Mouse (Mus musculus) midbrain, postnatal 0 days (tissue): ENCODE measurements around the gene Chmp5. TPM values are rescaled to one million over a fixed set of nuclear protein-coding genes. Genes with fewer than 3 reads are reported as not detected.

Source experiments
- ATAC-seq: fragments of 200-750 bp; cut with Nextera tagmentation; 2 replicates; pipeline ENCODE4 v1.8.0; 2017; ENCODE audit warnings: moderate number of reproducible peaks, mild to moderate bottlenecking, moderate TSS enrichment, moderate library complexity; ENCODE audit not compliant: low FRiP score
- DNase-seq: peaks from one replicate; pipeline ENCODE4 v3.0.0-alpha.2; 2015; ENCODE audit warnings: low spot score
- H3K27ac ChIP-seq: fragments of 300-500 bp; sonication (generic); 2 replicates; pipeline ENCODE4 v1.5.1; 2014; ENCODE audit warnings: low read depth, mild to moderate bottlenecking, low read length, mixed read lengths
- H3K27me3 ChIP-seq: fragments of 300-500 bp; sonication (generic); 2 replicates; pipeline ENCODE4 v1.6.1; 2014; ENCODE audit warnings: low read length, control low read depth, mixed read lengths; ENCODE audit not compliant: insufficient read depth
- H3K36me3 ChIP-seq: fragments of 300-500 bp; sonication (generic); 2 replicates; pipeline ENCODE4 v1.6.1; 2014; ENCODE audit warnings: low read length, control low read depth, mixed read lengths; ENCODE audit not compliant: insufficient read depth
- H3K4me1 ChIP-seq: fragments of 300-500 bp; sonication (generic); 2 replicates; pipeline ENCODE4 v1.6.1; 2014; ENCODE audit warnings: mild to moderate bottlenecking, control low read depth, antibody characterized with exemption, low read length, mixed read lengths; ENCODE audit not compliant: insufficient read depth
- H3K4me2 ChIP-seq: fragments of 300-500 bp; sonication (generic); 2 replicates; pipeline ENCODE4 v1.6.1; 2014; ENCODE audit warnings: low read depth, mild to moderate bottlenecking, low read length, mixed read lengths; ENCODE audit not compliant: poor library complexity, severe bottlenecking
- H3K4me3 ChIP-seq: fragments of 300-500 bp; sonication (generic); 2 replicates; pipeline ENCODE4 v1.5.1; 2014; ENCODE audit warnings: low read depth, mild to moderate bottlenecking, low read length, moderate library complexity
- H3K9ac ChIP-seq: fragments of 300-500 bp; sonication (generic); replicated peaks from 2 replicates; pipeline ENCODE4 v1.6.1; 2014; ENCODE audit warnings: mild to moderate bottlenecking, low read length, moderate library complexity, mixed read lengths; ENCODE audit not compliant: poor library complexity, severe bottlenecking
- H3K9me3 ChIP-seq: fragments of 300-500 bp; sonication (generic); 2 replicates; pipeline ENCODE4 v1.6.1; 2016; ENCODE audit warnings: low read length, control low read depth
- CTCF ChIP-seq: IDR thresholded peaks from 2 replicates; pipeline ENCODE4 v1.5.1; 2016; ENCODE audit warnings: antibody characterized with exemption, mild to moderate bottlenecking
- WGBS: fragments of 180-500 bp; shearing (Covaris S2); extraction: QIAGEN DNeasy Blood & Tissue Kit; methylation state at CpG from one replicate; pipeline ENCODE4 v1.1.7; 2014; 5-methylcytosine and 5-hydroxymethylcytosine counted together
- polyA plus RNA-seq: library from polyadenylated mRNA; unstranded; fragments of >200 nt; fragmentation: Nextera tagmentation; extraction: Ambion mirVana; gene quantifications from 2 replicates; pipeline ENCODE4 v1.2.1, GENCODE M21; 2015
- total RNA-seq: library from RNA; depleted of rRNA; stranded (reverse); fragments of >200 nt; gene quantifications from 2 replicates; pipeline ENCODE4 v1.2.3, GENCODE M21; 2014

Chmp5 gene
- total and polyA plus RNA-seq, 2 experiments from 2014 or later, result 66.9 to 131 TPM

- Histone ChIP-seq H3K27ac (no peak overlapping the region), H3K9ac (no peak overlapping the region), H3K4me1 (no peaks in the 10 kb centered on the region), H3K27me3 (no peaks in the 10 kb centered on the region), H3K9me3 (no peaks in the 10 kb centered on the region), H3K4me3 (no peak overlapping the region), H3K36me3 (peaks cover 62% of the 10 kb centered on the region), H3K4me2 (no peak overlapping the region)
- ATAC-seq (no peak), DNase-seq (no peak)
- TF ChIP-seq CTCF, result no peak
- WGBS, result 94% methylated on average over 6 of the region's 6 CpGs
These were observed 7.7 kb downstream of the Chmp5 start for GRCm38 (mm10) chr4:40955942-40956341.

- DNase-seq (no peak), ATAC-seq (no peak)
- Histone ChIP-seq H3K27me3 (no peaks in the 10 kb centered on the region), H3K4me2 (no peak overlapping the region), H3K27ac (no peak overlapping the region), H3K9ac (no peak overlapping the region), H3K9me3 (no peaks in the 10 kb centered on the region), H3K36me3 (peaks cover 62% of the 10 kb centered on the region), H3K4me3 (no peak overlapping the region), H3K4me1 (no peaks in the 10 kb centered on the region)
- no peak for TF ChIP-seq CTCF
- 91% methylated on average over 3 of the region's 3 CpGs for WGBS
These were observed 15.3 kb downstream of the Chmp5 start for GRCm38 (mm10) chr4:40963536-40963935.

GRCm38 (mm10) chr4:40969161-40969560, 21.0 kb downstream of the Chmp5 start:
- H3K27ac ChIP-seq, result no peak overlapping the region
- peaks cover 22% of the 10 kb centered on the region for H3K36me3 ChIP-seq
- no peak for TF ChIP-seq CTCF
- no peaks in the 10 kb centered on the region for H3K27me3 ChIP-seq
- H3K9ac ChIP-seq, result no peak overlapping the region
- ATAC-seq (no peak), DNase-seq (no peak)
- no peak overlapping the region for H3K4me2 ChIP-seq
- WGBS, result 83% methylated on average over 4 of the region's 4 CpGs
- no peaks in the 10 kb centered on the region for H3K9me3 ChIP-seq
- peaks cover 9% of the 10 kb centered on the region; the same call in 1 of the 2 replicates for H3K4me1 ChIP-seq
- no peak overlapping the region for H3K4me3 ChIP-seq

GRCm38 (mm10) chr4:40969781-40970591, 21.8 kb downstream of the Chmp5 start:
- Histone ChIP-seq H3K4me1 (peaks cover 9% of the 10 kb centered on the region; the same call in 1 of the 2 replicates), H3K4me2 (peak overlapping the region; percentile 75), H3K27ac (peak overlapping the region; percentile 87), H3K4me3 (peak overlapping the region; percentile 73), H3K9ac (peak overlapping the region; percentile 80), H3K9me3 (no peaks in the 10 kb centered on the region), H3K36me3 (peaks cover 18% of the 10 kb centered on the region), H3K27me3 (no peaks in the 10 kb centered on the region)
- ATAC-seq (peak; percentile 43; the same call in 1 of the 2 replicates), DNase-seq (peak; percentile 32)
- 12% methylated on average over 13 of the region's 13 CpGs for WGBS
- TF ChIP-seq CTCF, result no peak

GRCm38 (mm10) chr4:40970592-40970841, 22.3 kb downstream of the Chmp5 start:
- Histone ChIP-seq H3K9ac (peak overlapping the region; percentile 80), H3K4me1 (peaks cover 9% of the 10 kb centered on the region; the same call in 1 of the 2 replicates), H3K9me3 (no peaks in the 10 kb centered on the region), H3K36me3 (peaks cover 15% of the 10 kb centered on the region), H3K27me3 (no peaks in the 10 kb centered on the region), H3K27ac (peak overlapping the region; percentile 87), H3K4me2 (peak overlapping the region; percentile 75), H3K4me3 (peak overlapping the region; percentile 73)
- ATAC-seq (peak; percentile 63), DNase-seq (no peak)
- WGBS, result under 1% methylated on average over 15 of the region's 16 CpGs
- no peak for TF ChIP-seq CTCF

- H3K36me3 ChIP-seq, result peaks cover 14% of the 10 kb centered on the region
- peak within 1 kb of the TSS; percentile 73 for H3K4me3 ChIP-seq
These were observed 22.9 kb downstream of the Chmp5 start, which contains the start of gene Nfx1 for GRCm38 (mm10) chr4:40970842-40971701. Gene Nfx1 (plus strand): TSS chr4:40970906.

More at GRCm38 (mm10) chr4:40970842-40971701, 22.9 kb downstream of the Chmp5 start, which contains the start of gene Nfx1:
- H3K4me1 ChIP-seq, result peaks cover 9% of the 10 kb centered on the region; the same call in 1 of the 2 replicates
- DNase-seq (peak; percentile 98), ATAC-seq (peak; percentile 96)
- H3K4me2 ChIP-seq, result peak within 1 kb of the TSS; percentile 75
- H3K9me3 ChIP-seq, result no peaks in the 10 kb centered on the region
- H3K27ac ChIP-seq, result peak within 1 kb of the TSS; percentile 87
- H3K9ac ChIP-seq, result peak within 1 kb of the TSS; percentile 80
- H3K27me3 ChIP-seq, result no peaks in the 10 kb centered on the region
- under 1% methylated on average over 66 of the region's 85 CpGs for WGBS
- no peak for TF ChIP-seq CTCF
